Mouse (Mus musculus): Measurements from ENCODE around the gene Lrrc71. TPM values are rescaled to one million over a fixed set of nuclear protein-coding genes. Genes with fewer than 3 reads are reported as not detected.
A peak's percentile ranks its signal among the peaks of the same experiment; 100 is the strongest.

Lrrc71 gene
- polyA plus RNA-seq, 1 experiment = 7.0 TPM

GRCm38 (mm10) chr3:87765091-87765490 lies 16.7 kb upstream of the Lrrc71 start:
- peak overlapping the region; percentile 92 for H3K4me3 ChIP-seq (replicated peaks)

DNA sequence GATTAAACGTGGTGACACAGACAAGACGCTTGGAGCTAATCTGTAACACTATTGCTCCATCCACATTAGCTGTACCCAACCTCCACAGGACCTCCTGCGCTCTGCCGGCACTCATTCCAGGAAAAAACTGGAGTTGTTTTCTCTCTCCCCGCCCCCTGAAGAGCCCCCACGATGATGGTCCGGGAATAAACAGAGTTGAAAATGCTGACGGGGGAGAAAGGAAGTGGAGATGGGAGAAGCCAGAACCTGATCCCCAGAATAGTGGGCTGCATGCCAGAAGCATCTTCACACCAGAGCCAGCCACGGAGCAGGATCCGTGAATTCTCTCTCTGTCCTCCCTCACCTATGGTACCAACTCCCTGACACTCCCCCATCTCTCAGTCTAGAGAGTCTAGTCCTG lies 16.1 kb upstream of the Lrrc71 start:
- peaks cover 90% of the 10 kb centered on the region for H3K4me1 ChIP-seq
- no peak for TF ChIP-seq FLI1 (IDR thresholded peaks at IDR 0.05; ENCODE audit: low read length)
- TF ChIP-seq GATA1 (IDR thresholded peaks at IDR 0.05; ENCODE audit: borderline replicate concordance, low read length) = no peak
- H3K27me3 ChIP-seq (replicated peaks) = no peaks in the 10 kb centered on the region
- no peaks in the 10 kb centered on the region for H3K9me3 ChIP-seq
- H3K36me3 ChIP-seq (replicated peaks; ENCODE audit: low read length) = peaks cover 61% of the 10 kb centered on the region
- H3K4me3 ChIP-seq (replicated peaks) = peak overlapping the region; percentile 92

More at GRCm38 (mm10) chr3:87765091-87765490, 16.7 kb upstream of the Lrrc71 start:
- TF ChIP-seq FLI1 (IDR thresholded peaks at IDR 0.05; ENCODE audit: low read length) (peak; percentile 58), GATA1 (IDR thresholded peaks at IDR 0.05; ENCODE audit: borderline replicate concordance, low read length) (no peak)
- Histone ChIP-seq H3K36me3 (replicated peaks; ENCODE audit: low read length) (peaks cover 56% of the 10 kb centered on the region), H3K27me3 (replicated peaks) (no peaks in the 10 kb centered on the region), H3K9me3 (no peaks in the 10 kb centered on the region), H3K4me1 (peaks cover 90% of the 10 kb centered on the region)

GRCm38 (mm10) chr3:87763683-87764289 lies 15.4 kb upstream of the Lrrc71 start:
- Histone ChIP-seq H3K4me1 (peaks cover 92% of the 10 kb centered on the region), H3K4me3 (replicated peaks) (peak overlapping the region; percentile 92)

DNA sequence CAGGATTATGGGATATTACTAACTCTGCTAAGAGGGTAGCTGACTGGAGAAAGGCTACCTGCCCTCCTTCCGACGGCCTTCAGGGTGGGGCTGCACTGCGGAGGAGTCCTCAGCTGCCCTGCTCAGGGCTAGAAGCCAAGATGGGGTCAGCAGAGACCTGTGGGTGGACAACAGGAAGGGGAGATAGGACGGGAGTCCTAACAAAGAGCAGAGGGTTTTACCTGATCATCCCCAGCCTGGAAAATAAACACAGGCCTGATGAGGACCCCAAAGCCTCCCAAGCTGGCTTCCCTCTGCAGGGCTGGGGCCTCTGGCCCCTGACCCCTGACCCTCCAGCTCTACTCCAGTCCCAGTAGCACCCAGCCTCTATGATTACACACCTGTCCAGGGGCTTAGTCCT lies 14.8 kb upstream of the Lrrc71 start:
- Histone ChIP-seq H3K4me3 (replicated peaks) (peak overlapping the region; percentile 82), H3K4me1 (peaks cover 97% of the 10 kb centered on the region), H3K36me3 (replicated peaks; ENCODE audit: low read length) (peaks cover 74% of the 10 kb centered on the region), H3K27me3 (replicated peaks) (no peaks in the 10 kb centered on the region), H3K9me3 (no peaks in the 10 kb centered on the region)
- no peak for TF ChIP-seq FLI1 (IDR thresholded peaks at IDR 0.05; ENCODE audit: low read length)
- TF ChIP-seq GATA1 (IDR thresholded peaks at IDR 0.05; ENCODE audit: borderline replicate concordance, low read length) = no peak

More at GRCm38 (mm10) chr3:87763683-87764289, 15.4 kb upstream of the Lrrc71 start:
- no peak for TF ChIP-seq FLI1 (IDR thresholded peaks at IDR 0.05; ENCODE audit: low read length)
- no peak for TF ChIP-seq GATA1 (IDR thresholded peaks at IDR 0.05; ENCODE audit: borderline replicate concordance, low read length)
- Histone ChIP-seq H3K9me3 (no peaks in the 10 kb centered on the region), H3K36me3 (replicated peaks; ENCODE audit: low read length) (peaks cover 69% of the 10 kb centered on the region), H3K27me3 (replicated peaks) (no peaks in the 10 kb centered on the region)

GRCm38 (mm10) chr3:87761408-87762375 lies 13.3 kb upstream of the Lrrc71 start:
- Histone ChIP-seq H3K36me3 (replicated peaks; ENCODE audit: low read length) (peaks cover 79% of the 10 kb centered on the region), H3K4me3 (replicated peaks) (peak overlapping the region; percentile 69), H3K27me3 (replicated peaks) (no peaks in the 10 kb centered on the region), H3K9me3 (no peaks in the 10 kb centered on the region), H3K4me1 (peaks cover 98% of the 10 kb centered on the region)
- TF ChIP-seq FLI1 (IDR thresholded peaks at IDR 0.05; ENCODE audit: low read length) = no peak
- TF ChIP-seq GATA1 (IDR thresholded peaks at IDR 0.05; ENCODE audit: borderline replicate concordance, low read length) = no peak

GRCm38 (mm10) chr3:87758641-87759040 lies 10.2 kb upstream of the Lrrc71 start:
- Histone ChIP-seq H3K4me3 (replicated peaks) (peak overlapping the region; percentile 56), H3K9me3 (no peaks in the 10 kb centered on the region), H3K36me3 (replicated peaks; ENCODE audit: low read length) (peaks cover 97% of the 10 kb centered on the region), H3K4me1 (peaks cover 89% of the 10 kb centered on the region), H3K27me3 (replicated peaks) (no peaks in the 10 kb centered on the region)
- no peak for TF ChIP-seq FLI1 (IDR thresholded peaks at IDR 0.05; ENCODE audit: low read length)
- no peak for TF ChIP-seq GATA1 (IDR thresholded peaks at IDR 0.05; ENCODE audit: borderline replicate concordance, low read length)

DNA sequence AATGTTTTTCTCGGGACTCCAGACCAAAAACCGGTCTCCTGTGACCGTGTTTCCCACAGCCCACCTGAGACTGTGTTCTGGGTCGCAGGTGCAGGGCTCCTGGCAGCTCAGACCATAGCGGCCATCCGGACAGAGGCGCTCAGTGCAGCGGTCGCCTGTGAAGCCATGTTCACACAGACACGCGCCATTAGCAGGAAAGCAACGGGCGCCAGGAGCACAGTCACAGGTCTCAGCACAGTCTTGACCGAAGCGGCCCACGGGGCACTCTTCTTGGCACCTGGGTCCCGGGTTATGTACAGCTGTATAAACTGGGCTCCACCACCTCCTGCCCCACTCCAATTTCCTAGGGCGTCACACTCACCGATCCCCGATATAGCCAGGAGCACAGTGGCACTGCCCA lies 8.1 kb upstream of the Lrrc71 start:
- Histone ChIP-seq H3K4me3 (replicated peaks) (no peak overlapping the region), H3K36me3 (replicated peaks; ENCODE audit: low read length) (peaks cover 97% of the 10 kb centered on the region), H3K9me3 (no peaks in the 10 kb centered on the region), H3K27me3 (replicated peaks) (no peaks in the 10 kb centered on the region), H3K4me1 (peaks cover 85% of the 10 kb centered on the region)
- TF ChIP-seq GATA1 (IDR thresholded peaks at IDR 0.05; ENCODE audit: borderline replicate concordance, low read length) = no peak
- TF ChIP-seq FLI1 (IDR thresholded peaks at IDR 0.05; ENCODE audit: low read length) = no peak

- no peaks in the 10 kb centered on the region for H3K9me3 ChIP-seq
- peaks cover 83% of the 10 kb centered on the region for H3K4me1 ChIP-seq
- H3K27me3 ChIP-seq (replicated peaks) = no peaks in the 10 kb centered on the region
- H3K36me3 ChIP-seq (replicated peaks; ENCODE audit: low read length) = peaks cover 97% of the 10 kb centered on the region
- TF ChIP-seq GATA1 (IDR thresholded peaks at IDR 0.05; ENCODE audit: borderline replicate concordance, low read length) (no peak), FLI1 (IDR thresholded peaks at IDR 0.05; ENCODE audit: low read length) (no peak)
- no peak overlapping the region for H3K4me3 ChIP-seq (replicated peaks)
Observed at GRCm38 (mm10) chr3:87755964-87756363, 7.5 kb upstream of the Lrrc71 start.

DNA sequence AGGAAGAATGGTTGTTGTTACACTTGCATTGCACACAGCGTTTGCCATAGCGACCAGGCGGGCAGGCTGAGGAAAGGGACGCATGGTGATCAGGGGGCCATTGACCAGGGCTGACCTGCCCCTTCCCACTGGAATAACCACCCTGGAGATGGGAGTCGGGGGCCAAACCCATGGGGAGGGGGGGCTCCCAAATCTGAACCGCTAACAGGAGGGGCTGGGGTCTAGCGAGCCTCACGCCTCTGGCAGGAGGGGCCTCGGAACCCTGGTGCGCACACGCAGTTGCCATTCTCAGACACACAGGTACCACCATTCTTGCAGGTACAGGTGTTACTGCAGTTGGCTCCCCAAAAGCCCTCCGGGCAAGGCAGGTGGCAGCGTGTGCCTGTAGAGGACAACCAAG lies 5.4 kb upstream of the Lrrc71 start:
- H3K36me3 ChIP-seq (replicated peaks; ENCODE audit: low read length) = peaks cover 100% of the 10 kb centered on the region
- no peak overlapping the region for H3K4me3 ChIP-seq (replicated peaks)
- peaks cover 76% of the 10 kb centered on the region for H3K4me1 ChIP-seq
- TF ChIP-seq FLI1 (IDR thresholded peaks at IDR 0.05; ENCODE audit: low read length) (no peak), GATA1 (IDR thresholded peaks at IDR 0.05; ENCODE audit: borderline replicate concordance, low read length) (no peak)
- H3K9me3 ChIP-seq = no peaks in the 10 kb centered on the region
- H3K27me3 ChIP-seq (replicated peaks) = no peaks in the 10 kb centered on the region

GRCm38 (mm10) chr3:87752567-87752966 lies 4.1 kb upstream of the Lrrc71 start:
- Histone ChIP-seq H3K27me3 (replicated peaks) (no peaks in the 10 kb centered on the region), H3K4me1 (peaks cover 63% of the 10 kb centered on the region), H3K9me3 (no peaks in the 10 kb centered on the region), H3K4me3 (replicated peaks) (no peak overlapping the region), H3K36me3 (replicated peaks; ENCODE audit: low read length) (peaks cover 100% of the 10 kb centered on the region)
- TF ChIP-seq GATA1 (IDR thresholded peaks at IDR 0.05; ENCODE audit: borderline replicate concordance, low read length) (no peak), FLI1 (IDR thresholded peaks at IDR 0.05; ENCODE audit: low read length) (no peak)
